Mouse (Mus musculus) kidney, postnatal 10 days (tissue): ENCODE measurements at regions not wholly inside any gene's neighbourhood (a gene's known extent, or its start where the extent isn't known, plus 50 kb on each side); places are given as distances from the start of the nearest gene placed in this dataset.

ENCODE experiments used
- DNase-seq: peaks from one replicate; pipeline ENCODE4 v3.0.0; 2021; ENCODE audit warnings: mixed read lengths

- no peak for DNase-seq
Observed at GRCm38 (mm10) chrX:10397257-10397656, 87.7 kb upstream of the Tspan7 start.

GRCm38 (mm10) chrX:10411238-10411637 is 73.7 kb upstream of the Tspan7 start:
- DNase-seq = no peak

GRCm38 (mm10) chrX:10422440-10422839 is 62.5 kb upstream of the Tspan7 start:
- peak; percentile 61 for DNase-seq
